Mouse (Mus musculus): Measurements from ENCODE around the gene Tet2. TPM values are rescaled to one million over a fixed set of nuclear protein-coding genes. Genes with fewer than 3 reads are reported as not detected.

Gene Tet2
- total RNA-seq, 2 experiments from 2014 or later: 64.2 to 67.5 TPM

DNA sequence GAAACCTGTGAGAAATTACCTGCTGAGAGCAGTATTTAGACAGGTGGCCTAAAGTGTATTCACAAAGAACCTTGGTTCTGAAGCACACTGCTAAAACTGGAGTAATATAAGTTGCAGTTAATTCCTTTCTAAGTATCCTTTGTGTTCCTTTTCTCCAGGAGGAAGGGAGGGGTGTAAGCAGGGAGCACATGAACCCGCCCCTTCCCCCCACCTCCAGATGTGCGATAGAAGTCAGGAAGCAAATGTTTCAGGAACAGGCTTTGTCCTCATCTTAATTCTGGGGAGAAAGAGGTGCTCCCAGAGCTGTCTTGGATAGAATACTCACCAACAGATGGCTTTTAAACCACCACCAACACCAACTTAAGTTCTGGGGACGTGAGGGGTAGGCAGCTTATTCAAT lies 82.9 kb downstream of the Tet2 start:
- no peak for DNase-seq (ENCODE audit: low spot score in 2 of 2)

DNA sequence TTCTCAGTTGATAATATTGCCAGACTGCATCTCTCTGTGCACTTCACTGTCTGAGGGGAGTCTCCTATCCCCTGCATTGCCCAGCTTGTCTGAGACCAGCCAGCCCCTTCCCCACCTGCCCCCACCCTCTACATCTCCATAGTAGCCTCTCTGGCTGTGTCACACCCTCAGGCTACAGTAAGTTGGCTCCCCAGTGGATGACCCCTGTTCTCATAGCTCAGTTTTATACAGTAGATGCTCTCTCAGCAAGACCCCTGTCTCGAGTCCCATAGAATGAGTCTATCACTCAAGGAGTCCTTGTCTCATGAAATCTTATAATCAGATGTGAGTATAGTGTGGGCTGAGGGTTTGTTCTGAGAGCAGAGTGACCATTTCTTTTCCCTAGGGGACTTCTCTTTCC lies 85.8 kb downstream of the Tet2 start:
- no peak for DNase-seq (ENCODE audit: low spot score in 2 of 2)

DNA sequence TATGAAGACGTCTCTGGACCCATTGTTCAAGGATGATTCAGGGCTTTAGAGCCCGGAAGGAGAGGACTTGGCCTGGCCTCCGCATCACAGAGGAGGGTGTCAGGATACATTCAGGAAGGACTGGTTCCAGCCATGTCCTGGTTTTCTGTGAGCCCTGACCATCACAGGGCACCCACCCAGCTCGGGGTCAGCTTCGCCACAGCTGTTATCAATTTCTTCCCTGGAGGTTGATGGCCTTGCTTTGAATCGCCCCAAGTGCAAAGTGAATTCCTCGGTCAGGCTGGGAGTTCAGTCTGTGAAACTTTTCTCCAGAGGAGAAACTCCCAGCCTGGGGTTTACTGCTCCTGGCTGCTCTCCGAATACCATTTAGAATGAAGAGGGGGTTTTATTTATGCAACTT lies 91.0 kb downstream of the Tet2 start:
- DNase-seq (ENCODE audit: low spot score in 2 of 2): no peak

DNA sequence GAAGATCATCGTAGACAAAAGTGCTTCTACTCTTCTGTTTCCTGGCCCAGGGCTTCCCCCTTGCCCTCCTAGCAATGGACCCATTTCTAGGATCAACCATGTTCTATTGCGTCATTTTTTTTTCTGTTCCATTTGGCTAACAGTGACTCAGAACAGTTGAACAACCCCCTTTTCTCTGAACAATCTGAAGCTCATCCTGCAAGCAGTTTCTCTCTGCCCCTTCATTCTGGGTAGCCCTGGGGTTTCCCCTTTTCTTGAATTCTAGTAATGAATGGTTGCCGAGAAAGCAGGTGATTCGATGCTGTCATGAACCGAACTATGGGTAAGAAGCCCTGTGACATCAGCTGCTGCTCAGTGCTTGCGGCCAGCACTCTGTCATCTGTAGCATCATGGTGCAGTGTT lies 108.0 kb downstream of the Tet2 start:
- no peak for DNase-seq (ENCODE audit: low spot score in 2 of 2)

DNA sequence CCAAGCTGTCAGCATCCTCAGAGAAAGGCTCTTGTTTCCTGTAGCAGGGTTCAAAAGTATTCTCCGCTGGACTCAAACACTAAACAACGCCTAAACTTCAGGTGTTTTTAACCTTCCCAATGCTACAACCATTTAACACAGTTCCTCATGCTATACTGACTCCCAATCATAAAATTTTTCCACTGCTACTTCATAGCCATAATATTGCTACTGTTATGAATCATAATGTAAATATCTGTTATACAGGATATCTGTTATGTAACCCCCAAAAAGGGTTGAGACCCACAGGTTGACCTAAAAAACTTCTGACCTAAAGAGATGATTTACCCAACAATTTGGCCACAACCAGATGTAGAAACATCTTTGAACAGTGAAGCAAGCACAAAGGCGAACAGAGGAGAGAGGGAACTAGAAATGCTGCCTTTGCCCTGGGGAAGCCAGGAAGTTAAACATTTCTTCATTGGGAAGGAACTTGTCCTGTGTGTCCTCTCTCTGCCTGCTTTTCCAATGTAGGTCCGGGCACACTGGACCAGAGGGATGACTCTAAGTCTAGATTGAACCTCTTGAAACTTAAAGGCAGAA lies 108.6 kb downstream of the Tet2 start:
- DNase-seq (ENCODE audit: low spot score in 2 of 2): no peak

DNA sequence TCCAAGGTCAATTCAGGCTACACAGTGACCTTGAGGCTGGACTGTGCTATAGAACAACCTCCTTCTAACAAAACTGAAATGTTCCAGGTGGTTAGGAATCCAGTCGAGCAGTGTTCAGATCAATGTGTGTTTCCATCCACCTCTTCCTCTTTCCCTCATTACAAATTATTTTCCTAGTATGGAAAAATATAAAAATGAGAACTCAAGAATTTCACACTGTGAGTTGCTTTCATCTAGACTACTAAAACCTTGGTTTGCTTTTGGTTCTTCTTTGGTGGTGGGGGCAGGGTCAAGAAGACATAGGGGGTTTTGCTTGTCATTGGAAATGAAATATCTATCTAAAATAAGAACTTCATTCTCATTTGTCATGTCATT lies 109.2 kb downstream of the Tet2 start:
- no peak for DNase-seq (ENCODE audit: low spot score in 2 of 2)

DNA sequence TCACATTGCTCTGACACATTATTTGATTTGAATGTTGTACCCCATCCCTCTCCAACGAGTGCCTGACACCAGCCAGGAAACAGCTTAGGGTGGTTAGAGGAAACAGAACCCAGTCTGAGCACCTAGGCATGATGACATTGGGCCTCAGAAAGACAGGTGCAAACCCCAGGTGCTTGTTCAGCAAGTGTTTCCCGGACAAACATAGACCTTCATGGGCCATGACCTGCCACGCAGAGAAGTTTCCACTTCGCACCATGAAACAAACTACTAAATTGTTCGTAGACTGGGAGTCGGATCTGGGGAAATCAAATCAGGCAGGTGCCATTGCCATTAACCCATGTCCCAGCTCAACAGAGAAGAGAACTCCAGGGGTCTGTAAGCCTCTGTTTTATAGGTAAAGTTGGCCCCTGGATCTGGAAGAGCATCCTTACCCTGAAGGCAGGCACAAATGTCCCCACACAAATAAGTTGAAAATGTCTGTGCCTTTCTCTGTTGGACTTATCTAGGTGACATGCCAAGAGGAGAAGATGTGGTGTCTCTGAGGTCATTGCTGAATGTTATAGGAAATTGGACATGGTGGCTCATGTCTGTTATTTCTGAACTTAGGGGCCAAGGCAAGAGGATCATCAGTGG lies 109.7 kb downstream of the Tet2 start:
- DNase-seq (ENCODE audit: low spot score in 2 of 2): no peak

DNA sequence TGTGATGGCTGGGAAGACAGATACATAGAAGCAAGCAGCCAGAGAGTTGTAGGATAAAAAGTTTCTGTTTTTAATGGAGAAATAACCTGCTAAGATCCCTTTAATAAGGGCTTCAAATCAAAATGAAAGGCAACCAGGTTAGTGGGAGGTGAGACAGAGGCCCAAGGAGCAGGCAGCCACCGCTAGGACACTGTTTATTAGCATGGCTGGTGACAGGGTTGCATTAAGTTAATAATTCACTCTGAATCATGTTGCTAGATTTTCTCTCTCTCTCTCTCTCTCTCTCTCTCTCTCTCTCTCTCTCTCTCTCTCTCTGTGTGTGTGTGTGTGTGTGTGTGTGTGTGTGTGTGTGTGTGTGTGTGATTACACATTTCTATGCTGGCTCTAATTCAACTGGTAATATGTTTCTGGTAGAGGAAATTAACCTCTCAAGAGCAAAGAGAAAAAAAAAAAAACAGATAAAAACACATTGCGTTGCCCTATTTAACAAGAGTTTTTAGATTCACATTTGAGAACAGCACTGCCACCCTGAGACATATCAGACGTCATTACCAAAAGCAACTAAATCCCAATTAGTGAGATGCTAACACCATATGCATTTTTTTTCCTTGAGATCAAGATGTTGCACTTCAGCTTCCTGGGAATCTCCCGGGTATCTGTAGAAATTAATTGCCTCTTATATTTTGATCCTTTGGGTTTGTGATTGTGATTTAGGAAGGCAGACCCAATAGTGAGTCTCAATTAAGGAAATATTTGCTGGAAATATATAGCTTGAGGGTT lies 115.4 kb downstream of the Tet2 start:
- no peak for DNase-seq (ENCODE audit: low spot score in 2 of 2)

DNA sequence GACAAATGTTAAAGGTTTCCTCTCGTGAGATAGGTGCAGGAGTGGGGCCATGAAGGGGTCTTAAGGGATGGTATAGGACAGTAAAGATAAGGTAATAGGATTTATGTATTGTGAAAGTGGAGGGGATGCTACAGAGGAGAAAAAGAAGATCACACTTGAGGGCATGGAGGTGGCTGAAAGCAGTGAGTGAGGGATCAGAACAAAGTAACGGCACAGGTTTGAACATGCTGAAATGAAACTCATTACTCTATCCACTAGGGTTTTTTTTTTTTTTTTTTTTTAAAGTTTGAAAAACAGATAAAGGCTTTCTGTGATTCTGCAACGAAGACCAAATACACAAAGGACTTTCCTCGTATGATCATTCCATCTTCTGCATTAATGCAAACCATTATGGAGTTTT lies 116.9 kb downstream of the Tet2 start:
- no peak for DNase-seq (ENCODE audit: low spot score in 2 of 2)

DNA sequence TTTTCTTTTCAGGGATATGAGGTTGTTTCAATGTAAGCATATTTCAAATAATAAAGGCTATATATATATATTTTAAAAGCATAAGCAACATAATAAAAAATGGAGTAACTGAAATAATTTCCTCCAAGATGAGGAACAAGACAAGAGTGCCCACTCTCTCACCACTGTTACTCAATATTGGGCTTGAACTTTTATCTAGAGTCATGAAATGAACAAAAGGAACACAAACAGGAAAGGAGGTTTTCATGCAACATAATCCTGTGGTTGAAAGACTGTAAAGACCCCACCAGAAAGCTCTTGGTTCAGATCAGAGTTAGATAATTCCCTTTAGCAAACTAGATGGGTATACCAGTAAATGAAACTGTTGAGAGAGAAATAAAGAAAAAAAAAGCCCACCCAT lies 121.9 kb downstream of the Tet2 start:
- DNase-seq (ENCODE audit: low spot score in 2 of 2): no peak

DNA sequence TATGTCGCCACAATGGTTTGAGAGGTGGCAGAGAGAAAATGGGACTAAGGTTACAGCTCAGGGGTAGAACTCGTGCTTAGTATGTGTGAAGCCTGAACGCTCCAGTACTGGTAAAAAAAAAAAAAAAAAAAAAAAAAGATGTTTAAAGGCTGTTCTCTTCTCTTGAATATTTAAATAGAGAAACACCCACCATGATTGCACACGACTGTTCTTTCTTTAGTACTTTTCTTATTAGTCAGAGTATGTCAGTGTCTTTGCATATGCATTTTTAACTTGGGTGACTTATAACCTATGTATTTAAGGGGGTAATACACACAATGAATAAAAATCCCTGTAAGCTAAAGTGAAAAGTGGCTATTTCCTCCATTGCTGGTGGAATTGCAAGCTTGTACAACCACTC lies 130.2 kb downstream of the Tet2 start:
- DNase-seq (ENCODE audit: low spot score in 2 of 2): no peak

Small RNAs within 50 kb of the gene (microRNA-seq; reads per million reads assigned to microRNA genes)
- not detected for gene Gm25042

Other genes starting within 250 kb of the Tet2 start
- 10 to 100 TPM; 62.7 to 68.3 TPM for gene Ppa2, start 235.0 kb downstream of the Tet2 start, total RNA-seq (2021)